17 mouse cellular contexts compared by ENCODE assay signal in the genomic region with DNA sequence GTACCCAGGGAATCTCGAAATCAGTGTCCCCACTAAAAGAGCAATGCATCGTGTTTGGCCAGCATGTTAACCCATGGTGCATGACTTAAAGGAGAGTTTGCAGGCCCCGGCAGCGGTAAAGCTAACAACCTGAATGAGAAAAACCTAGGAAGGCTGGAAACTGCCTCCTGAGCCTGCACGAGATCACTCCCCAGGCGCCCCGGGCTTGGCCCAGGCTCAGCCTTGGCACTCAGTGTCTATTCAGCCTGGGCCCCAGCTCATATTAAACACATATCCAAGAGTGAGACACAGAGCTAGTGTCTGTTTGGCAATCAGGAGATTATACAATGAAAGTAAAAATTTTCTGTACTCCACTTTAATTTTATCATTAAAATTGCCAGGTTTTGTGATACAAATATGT.
DNase-seq lines count a peak whose midpoint lies in the region; ATAC-seq lines count a peak whose summit lies in the region.
"Had no signal": no experiment of that assay in that cellular context is flagged by ENCODE, and none has a peak within 500 bp of the region (broad histone marks: within the 10 kb centered on the region; RNA-seq: fewer than 3 reads in every experiment).

No protein-coding gene starts in this region.

- intact Hi-C loops in left cerebral cortex, postnatal 4 days (cut with DNase I): no loop called here
- intact Hi-C loops in left cerebral cortex, postnatal 25 days (cut with DNase I): no loop called here

- peak; percentile 34 for DNase-seq in adrenal gland, adult 2 months
- DNase-seq in adrenal gland, postnatal 4 days (ENCODE audit: low spot score in 2 of 2): no peak
- peak; percentile 10 to 29 for DNase-seq in cerebellum, postnatal 25 days
- peak; percentile 52 for DNase-seq in left cerebral cortex, postnatal 4 days
- DNase-seq in left cerebral cortex, postnatal 25 days (ENCODE audit: low spot score in 2 of 2): no peak
- no peak for DNase-seq in thymus, postnatal 36 days
- DNase-seq: B cell, adult 2 months; cerebellum, adult 18-20 months; cerebellum, postnatal 36 days; forebrain, postnatal 0 days; gastrocnemius, postnatal 25 days; heart, postnatal 36 days; kidney, adult 8-10 months had no signal

- ATAC-seq in cerebellum, adult (ENCODE audit: insufficient number of reproducible peaks, low FRiP score, low TSS enrichment): no peak
- ATAC-seq: CD4-positive, CD25-positive, alpha-beta regulatory T cell, adult 4 months; forebrain, embryonic 13.5 days; forebrain, postnatal 0 days; intestine, embryonic 16.5 days had no signal

Comparison
In these comparisons a context has a peak if more than half of its experiments do, and no peak if none do; other contexts are left out.
1. DNase-seq: peak in adrenal gland, adult 2 months (single experiment), cerebellum, postnatal 25 days (2 of 2) and left cerebral cortex, postnatal 4 days (single experiment); none in adrenal gland, postnatal 4 days (0 of 2), left cerebral cortex, postnatal 25 days (0 of 2) and thymus, postnatal 36 days (0 of 2).